In the genomic region with DNA sequence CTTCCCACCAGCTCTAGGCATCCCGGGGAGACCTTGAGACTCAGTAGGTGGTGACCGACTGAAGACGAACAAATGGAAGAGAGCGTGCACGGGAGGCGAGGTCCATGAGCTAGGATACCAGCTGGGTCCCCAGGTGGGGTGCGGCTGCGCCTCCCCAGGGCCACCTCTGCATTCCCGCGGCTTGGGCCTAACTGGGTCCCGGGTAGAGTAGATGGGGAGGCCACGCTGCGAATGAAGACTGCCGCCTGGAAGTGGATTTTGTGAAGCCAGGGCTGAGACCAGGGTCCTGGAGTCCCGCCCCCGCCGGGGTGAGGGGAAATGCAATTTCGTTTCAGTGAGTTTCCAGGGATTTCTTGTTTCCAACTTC, we compare ENCODE assay signal across 9 mouse cellular contexts. TPM values are rescaled to one million over a fixed set of nuclear protein-coding genes. Genes with fewer than 3 reads are reported as not detected.
A peak's percentile ranks its signal among the peaks of the same experiment; 100 is the strongest.
DNase-seq lines count a peak whose midpoint lies in the region; ATAC-seq and TF ChIP-seq lines count a peak whose summit lies in the region.
"Had no signal": no experiment of that assay in that cellular context is flagged by ENCODE, and none has a peak within 500 bp of the region (broad histone marks: within the 10 kb centered on the region; RNA-seq: fewer than 3 reads in every experiment).

No protein-coding gene starts in this region.

- H3K9ac ChIP-seq in intestine, embryonic 14.5 days (ENCODE audit: low read length), result no peak overlapping the region
- no peak overlapping the region for H3K9ac ChIP-seq in intestine, embryonic 16.5 days (ENCODE audit: low read depth, low read length)
- H3K9ac ChIP-seq in MEL (ENCODE audit: control insufficient read depth, low read depth, low read length, poor library complexity, severe bottlenecking), result peak overlapping the region; percentile 74
- peak overlapping the region; percentile 73 for H3K9ac ChIP-seq in forebrain, embryonic 13.5 days
- no peak overlapping the region for H3K9ac ChIP-seq in limb, embryonic 15.5 days

- WGBS in intestine, embryonic 14.5 days, result 1% methylated on average over 18 of the region's 18 CpGs
- 2% methylated on average over 18 of the region's 18 CpGs for WGBS in intestine, embryonic 16.5 days
- 2% methylated on average over 18 of the region's 18 CpGs for WGBS in forebrain, embryonic 13.5 days
- WGBS in limb, embryonic 15.5 days, result 6% methylated on average over 18 of the region's 18 CpGs

- no peak for ATAC-seq in intestine, embryonic 14.5 days (replicated peaks; ENCODE audit: low FRiP score, low TSS enrichment, low read depth)
- no peak for ATAC-seq in intestine, embryonic 16.5 days
- ATAC-seq in forebrain, embryonic 13.5 days, result no peak
- ATAC-seq in limb, embryonic 15.5 days (ENCODE audit: insufficient number of reproducible peaks, low FRiP score, low TSS enrichment, low read depth), result no peak
- ATAC-seq in monocyte, adult 5-6 weeks (replicated peaks; ENCODE audit: insufficient number of reproducible peaks, low FRiP score, low TSS enrichment, poor library complexity, severe bottlenecking), result no peak

- no peaks in the 10 kb centered on the region for H3K9me3 ChIP-seq in intestine, embryonic 14.5 days (ENCODE audit: control insufficient read depth, low read length)
- H3K9me3 ChIP-seq in intestine, embryonic 16.5 days (ENCODE audit: control insufficient read depth, low read length), result no peaks in the 10 kb centered on the region
- no peaks in the 10 kb centered on the region for H3K9me3 ChIP-seq in MEL (replicated peaks; ENCODE audit: insufficient read depth, low read length)
- H3K9me3 ChIP-seq in forebrain, embryonic 13.5 days (replicated peaks), result no peaks in the 10 kb centered on the region
- H3K9me3 ChIP-seq in limb, embryonic 15.5 days, result no peaks in the 10 kb centered on the region

- no peak for DNase-seq in intestine, embryonic 14.5 days (ENCODE audit: low spot score)
- DNase-seq in MEL (ENCODE audit: low read depth, low spot score), result peak; percentile 34
- no peak for DNase-seq in ovary, postnatal 36 days (ENCODE audit: low spot score)
- DNase-seq in Muller cell, postnatal 12 days (ENCODE audit: inconsistent ontology term), result no peak

- TF ChIP-seq CTCF in MEL (IDR thresholded peaks at IDR 0.05 in 2 of 3, conservative IDR thresholded peaks at IDR 0.05 in 1 of 3; ENCODE audit: control insufficient read depth in 1 of 3, insufficient read depth in 1 of 3, low read depth in 2 of 3, low read length in 3 of 3, poor library complexity in 1 of 3, severe bottlenecking in 1 of 3), result no peak

- no peak overlapping the region for H3K27ac ChIP-seq in intestine, embryonic 14.5 days (ENCODE audit: low read depth)
- H3K27ac ChIP-seq in intestine, embryonic 16.5 days (ENCODE audit: low read length), result no peak overlapping the region
- no peak overlapping the region for H3K27ac ChIP-seq in MEL (ENCODE audit: control insufficient read depth, low read depth, low read length)
- peak overlapping the region; percentile 90 for H3K27ac ChIP-seq in forebrain, embryonic 13.5 days
- no peak overlapping the region for H3K27ac ChIP-seq in limb, embryonic 15.5 days

- no peak for TF ChIP-seq EP300 in MEL (IDR thresholded peaks at IDR 0.05; ENCODE audit: low read depth in 1 of 2, low read length in 2 of 2)

- H3K4me1 ChIP-seq in intestine, embryonic 14.5 days (replicated peaks; ENCODE audit: control insufficient read depth, insufficient read depth, low read length), result peaks cover 23% of the 10 kb centered on the region
- peaks cover 38% of the 10 kb centered on the region for H3K4me1 ChIP-seq in intestine, embryonic 16.5 days (ENCODE audit: control insufficient read depth, insufficient read depth, low read length)
- no peaks in the 10 kb centered on the region for H3K4me1 ChIP-seq in MEL (ENCODE audit: control insufficient read depth in 1 of 2, insufficient read depth in 2 of 2, low read length in 2 of 2)
- H3K4me1 ChIP-seq in forebrain, embryonic 13.5 days, result peaks cover 58% of the 10 kb centered on the region
- H3K4me1 ChIP-seq in limb, embryonic 15.5 days, result peaks cover 57% of the 10 kb centered on the region

- peaks cover 94% of the 10 kb centered on the region for H3K27me3 ChIP-seq in intestine, embryonic 14.5 days (replicated peaks; ENCODE audit: control insufficient read depth, insufficient read depth, low read length)
- peaks cover 63% of the 10 kb centered on the region for H3K27me3 ChIP-seq in intestine, embryonic 16.5 days (replicated peaks; ENCODE audit: control insufficient read depth, insufficient read depth, low read length)
- no peaks in the 10 kb centered on the region for H3K27me3 ChIP-seq in MEL (ENCODE audit: control insufficient read depth in 1 of 2, insufficient read depth in 2 of 2, low read length in 2 of 2)
- H3K27me3 ChIP-seq in forebrain, embryonic 13.5 days, result peaks cover 75% of the 10 kb centered on the region
- H3K27me3 ChIP-seq in limb, embryonic 15.5 days, result peaks cover 79% of the 10 kb centered on the region

- no peaks in the 10 kb centered on the region for H3K36me3 ChIP-seq in intestine, embryonic 14.5 days (ENCODE audit: control insufficient read depth, insufficient read depth, low read length)
- H3K36me3 ChIP-seq in intestine, embryonic 16.5 days (ENCODE audit: control insufficient read depth, insufficient read depth, low read length), result no peaks in the 10 kb centered on the region
- H3K36me3 ChIP-seq in MEL (ENCODE audit: control insufficient read depth in 1 of 2, insufficient read depth in 2 of 2, low read length in 2 of 2), result 0 out of 4 replicates have a peak, but pooled peaks cover 0 to 2% of the 10 kb centered on the region in 2 experiments
- peaks cover 13% of the 10 kb centered on the region for H3K36me3 ChIP-seq in forebrain, embryonic 13.5 days (ENCODE audit: poor library complexity, severe bottlenecking)
- H3K36me3 ChIP-seq in limb, embryonic 15.5 days, result no peaks in the 10 kb centered on the region

- H3K79me2 ChIP-seq in MEL (ENCODE audit: control insufficient read depth, insufficient read depth, low read length, poor library complexity), result no peaks in the 10 kb centered on the region

- no peak for TF ChIP-seq RAD21 in MEL (IDR thresholded peaks at IDR 0.05; ENCODE audit: low read depth, low read length)

- TF ChIP-seq POLR2A in MEL (IDR thresholded peaks at IDR 0.05; ENCODE audit: control insufficient read depth in 1 of 2, insufficient read depth in 1 of 2, low read depth in 1 of 2, low read length in 2 of 2, poor library complexity in 1 of 2), result no peak

- H3K4me2 ChIP-seq in intestine, embryonic 14.5 days (ENCODE audit: low read length), result no peak overlapping the region
- no peak overlapping the region for H3K4me2 ChIP-seq in intestine, embryonic 16.5 days (ENCODE audit: low read depth, low read length)
- peak overlapping the region; percentile 61 for H3K4me2 ChIP-seq in forebrain, embryonic 13.5 days
- H3K4me2 ChIP-seq in limb, embryonic 15.5 days, result peak overlapping the region; percentile 31

- peak overlapping the region; percentile 2; the same call in 1 of the 2 replicates for H3K4me3 ChIP-seq in intestine, embryonic 14.5 days (ENCODE audit: low read depth, low read length)
- no peak overlapping the region for H3K4me3 ChIP-seq in intestine, embryonic 16.5 days (ENCODE audit: low read length)
- H3K4me3 ChIP-seq in MEL (ENCODE audit: control insufficient read depth in 1 of 2, insufficient read depth in 1 of 2, low read depth in 2 of 2, low read length in 2 of 2), result peak overlapping the region; percentile 86 to 89
- H3K4me3 ChIP-seq in forebrain, embryonic 13.5 days, result peak overlapping the region; percentile 41
- H3K4me3 ChIP-seq in limb, embryonic 15.5 days, result peak overlapping the region; percentile 22

RNA-seq across cellular contexts. Expression of gene Sp9, which starts 6.0 kb away (rescaled TPM):
- polyA plus RNA-seq in intestine, embryonic 14.5 days (2014; fragmentation: Nextera tagmentation; extraction: Ambion mirVana), result not detected in 2 replicates
- polyA plus RNA-seq in intestine, embryonic 16.5 days (2015; fragmentation: Nextera tagmentation; extraction: Ambion mirVana), result not detected in 2 replicates
- total RNA-seq in MEL (2012; rRNA removed), result 0.39 TPM in 1 of 2 replicates, not detected in the other
- under 1 TPM in 1 of 2 experiments, not detected in 1; 0.03 TPM for polyA plus RNA-seq in MEL (2012; ENCODE audit: insufficient read depth in 1 of 2, insufficient read length in 2 of 2, low read depth in 1 of 2, low replicate concordance in 2 of 2, missing spikeins in 1 of 2)
- 10.6 and 15.4 TPM in 2 replicates for polyA plus RNA-seq in forebrain, embryonic 13.5 days (2015; fragmentation: Nextera tagmentation; extraction: Ambion mirVana)
- polyA plus RNA-seq in limb, embryonic 15.5 days (2015; fragmentation: Nextera tagmentation; extraction: Ambion mirVana), result 1.7 and 1.9 TPM in 2 replicates
- not detected in 3 replicates for total RNA-seq in monocyte, adult 5-6 weeks (2017)
- polyA plus RNA-seq: heart, embryonic 16.5 days had no signal

RNA-seq across cellular contexts. Expression of gene Scrn3, which starts 34.7 kb away (rescaled TPM):
- polyA plus RNA-seq in intestine, embryonic 14.5 days (2014; fragmentation: Nextera tagmentation; extraction: Ambion mirVana), result 12.2 and 12.6 TPM in 2 replicates
- polyA plus RNA-seq in intestine, embryonic 16.5 days (2015; fragmentation: Nextera tagmentation; extraction: Ambion mirVana), result 16.6 and 16.9 TPM in 2 replicates
- 3.0 and 3.2 TPM in 2 replicates for total RNA-seq in MEL (2012; rRNA removed)
- polyA plus RNA-seq in MEL (2012; ENCODE audit: insufficient read depth in 1 of 2, insufficient read length in 2 of 2, low read depth in 1 of 2, low replicate concordance in 2 of 2, missing spikeins in 1 of 2), result 1 to 10 TPM in 1 of 2 experiments, not detected in 1; 7.7 TPM
- polyA plus RNA-seq in forebrain, embryonic 13.5 days (2015; fragmentation: Nextera tagmentation; extraction: Ambion mirVana), result 9.5 and 10.5 TPM in 2 replicates
- 13.9 and 14.2 TPM in 2 replicates for polyA plus RNA-seq in limb, embryonic 15.5 days (2015; fragmentation: Nextera tagmentation; extraction: Ambion mirVana)
- total RNA-seq in monocyte, adult 5-6 weeks (2017), result 6.3 to 13.4 TPM (median 10.3 TPM) in 3 replicates

RNA-seq across cellular contexts. Expression of gene Cir1, which starts 34.8 kb away (rescaled TPM):
- polyA plus RNA-seq in intestine, embryonic 14.5 days (2014; fragmentation: Nextera tagmentation; extraction: Ambion mirVana), result 22.3 and 24.5 TPM in 2 replicates
- 14.7 and 14.9 TPM in 2 replicates for polyA plus RNA-seq in intestine, embryonic 16.5 days (2015; fragmentation: Nextera tagmentation; extraction: Ambion mirVana)
- total RNA-seq in MEL (2012; rRNA removed), result 3.4 TPM in 2 replicates
- 1 to 10 TPM in 1 of 2 experiments, not detected in 1; 7.7 TPM for polyA plus RNA-seq in MEL (2012; ENCODE audit: insufficient read depth in 1 of 2, insufficient read length in 2 of 2, low read depth in 1 of 2, low replicate concordance in 2 of 2, missing spikeins in 1 of 2)
- polyA plus RNA-seq in forebrain, embryonic 13.5 days (2015; fragmentation: Nextera tagmentation; extraction: Ambion mirVana), result 26.9 and 30.2 TPM in 2 replicates
- polyA plus RNA-seq in limb, embryonic 15.5 days (2015; fragmentation: Nextera tagmentation; extraction: Ambion mirVana), result 23.0 and 26.8 TPM in 2 replicates
- 25.7 to 34.2 TPM (median 30.7 TPM) in 3 replicates for total RNA-seq in monocyte, adult 5-6 weeks (2017)

RNA-seq across cellular contexts. Expression of gene Ola1, which starts 59.0 kb away (rescaled TPM):
- polyA plus RNA-seq in intestine, embryonic 14.5 days (2014; fragmentation: Nextera tagmentation; extraction: Ambion mirVana), result 92.0 and 94.6 TPM in 2 replicates
- polyA plus RNA-seq in intestine, embryonic 16.5 days (2015; fragmentation: Nextera tagmentation; extraction: Ambion mirVana), result 73.7 and 81.5 TPM in 2 replicates
- 69.7 and 75.8 TPM in 2 replicates for total RNA-seq in MEL (2012; rRNA removed)
- 10 to 100 TPM in 1 of 2 experiments, not detected in 1; 86.0 TPM for polyA plus RNA-seq in MEL (2012; ENCODE audit: insufficient read depth in 1 of 2, insufficient read length in 2 of 2, low read depth in 1 of 2, low replicate concordance in 2 of 2, missing spikeins in 1 of 2)
- polyA plus RNA-seq in forebrain, embryonic 13.5 days (2015; fragmentation: Nextera tagmentation; extraction: Ambion mirVana), result 104 and 115 TPM in 2 replicates
- 94.3 and 97.5 TPM in 2 replicates for polyA plus RNA-seq in limb, embryonic 15.5 days (2015; fragmentation: Nextera tagmentation; extraction: Ambion mirVana)
- 50.7 to 73.3 TPM (median 66.3 TPM) in 3 replicates for total RNA-seq in monocyte, adult 5-6 weeks (2017)

Comparison
In these comparisons a context has a peak if more than half of its experiments do, and no peak if none do; other contexts are left out.
1. H3K4me2 ChIP-seq: peak in forebrain, embryonic 13.5 days (single experiment) and limb, embryonic 15.5 days (single experiment); none in intestine, embryonic 14.5 days (single experiment) and intestine, embryonic 16.5 days (single experiment).
2. H3K9ac ChIP-seq: peak in MEL (single experiment) and forebrain, embryonic 13.5 days (single experiment); none in intestine, embryonic 14.5 days (single experiment), intestine, embryonic 16.5 days (single experiment) and limb, embryonic 15.5 days (single experiment).